Mouse (Mus musculus) cerebellum, postnatal 10 days (tissue): Measurements from ENCODE around the gene Cdc42ep4.

ENCODE experiments used
- DNase-seq, 2 experiments: peaks; one replicate each; pipeline ENCODE4 v3.0.0; 2021; ENCODE audit warnings: mixed read lengths in 2 of 2

Gene Cdc42ep4

DNA sequence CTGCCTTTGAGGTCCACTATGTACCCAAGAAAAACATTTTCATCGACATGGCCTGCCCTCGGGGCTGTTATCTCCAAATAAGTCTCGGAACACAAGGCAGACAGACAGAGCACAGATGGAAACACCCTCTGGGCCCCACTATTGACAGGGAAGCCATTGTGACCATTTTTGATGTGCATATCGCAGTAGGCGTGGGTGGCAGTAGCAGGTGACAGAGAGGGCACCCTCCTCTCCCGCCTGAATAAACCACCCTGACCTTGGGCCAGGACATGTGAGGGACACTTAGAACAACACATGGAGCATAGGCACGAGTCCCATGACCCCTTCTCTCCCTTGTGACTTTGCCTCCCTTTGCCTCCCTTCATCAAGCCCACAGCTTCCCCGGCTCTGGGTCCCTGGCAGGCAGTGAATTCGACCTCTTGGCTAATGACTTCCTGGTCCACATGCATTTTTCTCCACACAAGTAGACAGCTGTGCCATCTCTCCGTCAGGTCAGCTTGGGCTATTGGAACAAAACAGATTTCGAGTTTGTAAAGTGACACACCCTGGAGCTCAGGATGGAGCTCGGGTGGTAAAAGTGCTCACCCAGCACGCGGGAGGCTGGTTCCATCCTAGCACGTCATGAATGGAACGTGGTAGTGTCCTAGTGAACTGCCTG is 33.8 kb downstream of the Cdc42ep4 start:
- DNase-seq = no peak

DNA sequence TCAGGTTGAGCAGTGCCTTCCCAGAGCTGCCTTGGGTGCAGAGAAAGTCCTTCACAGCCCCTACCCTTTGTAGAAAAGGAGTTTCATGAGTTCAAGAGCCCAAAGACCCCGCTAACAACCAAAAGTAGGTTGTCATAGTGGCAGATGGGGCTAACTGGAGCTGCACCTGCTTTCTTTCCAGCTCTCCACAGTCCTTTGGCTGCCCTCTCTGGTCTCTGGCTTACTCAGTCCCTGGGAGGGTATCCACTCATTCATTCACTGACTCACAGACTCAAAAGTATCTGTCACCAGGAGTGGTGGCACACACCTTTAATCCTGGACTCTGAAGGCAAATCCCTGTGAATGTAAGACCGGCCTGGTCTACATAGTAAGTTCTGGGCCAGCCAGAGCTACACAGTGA is 35.5 kb downstream of the Cdc42ep4 start:
- peak; percentile 57 to 68 for DNase-seq

DNA sequence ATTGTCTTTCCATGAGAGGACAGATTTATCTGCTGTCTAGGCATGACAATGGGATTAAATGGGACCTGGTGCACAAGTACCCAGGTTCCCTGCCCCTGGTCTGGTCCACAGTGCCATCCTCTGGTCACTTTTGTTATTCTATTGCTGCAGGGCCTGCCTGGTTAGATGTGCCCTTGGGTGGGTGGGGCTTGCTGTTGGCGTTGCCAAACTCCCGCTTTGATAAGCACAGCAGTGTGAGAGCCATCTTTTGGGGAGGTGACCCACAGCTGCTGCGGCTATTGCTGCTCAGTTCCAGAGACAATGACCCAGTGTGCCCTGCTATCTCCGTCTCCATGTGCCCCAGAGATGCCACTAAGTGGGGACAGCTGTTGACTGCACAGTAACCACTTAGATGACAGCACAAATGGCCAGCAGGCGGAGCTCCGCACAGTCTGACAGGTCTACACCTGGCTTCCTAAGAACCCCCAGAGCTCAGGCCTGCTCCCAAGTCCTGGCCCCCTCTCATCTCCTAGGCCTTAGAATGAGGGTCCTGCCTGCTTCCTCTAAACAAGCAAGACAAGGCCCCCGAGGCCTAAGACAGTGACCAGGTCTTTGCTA is 36.5 kb downstream of the Cdc42ep4 start:
- DNase-seq = peak in 1 of 2 experiments; percentile 35

DNA sequence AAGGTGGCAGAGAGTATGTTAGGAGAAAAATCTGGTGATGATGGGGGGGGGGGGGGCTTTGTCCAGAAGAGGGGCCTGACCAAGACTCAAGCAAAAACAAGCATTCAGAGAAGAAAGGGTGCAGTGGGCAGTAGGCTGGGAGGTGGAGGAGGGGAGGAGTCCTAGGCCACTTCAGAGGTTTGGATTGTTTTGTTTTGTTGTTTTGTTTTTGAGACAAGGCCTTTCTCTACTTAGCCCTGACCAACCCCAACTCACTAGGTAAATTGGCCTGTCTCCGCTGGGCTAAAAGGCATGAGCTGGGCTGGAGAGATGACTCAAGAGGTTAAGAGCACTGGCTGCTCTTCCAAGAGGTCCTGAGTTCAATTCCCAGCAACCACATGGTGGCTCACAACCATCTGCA is 40.6 kb downstream of the Cdc42ep4 start:
- no peak for DNase-seq

DNA sequence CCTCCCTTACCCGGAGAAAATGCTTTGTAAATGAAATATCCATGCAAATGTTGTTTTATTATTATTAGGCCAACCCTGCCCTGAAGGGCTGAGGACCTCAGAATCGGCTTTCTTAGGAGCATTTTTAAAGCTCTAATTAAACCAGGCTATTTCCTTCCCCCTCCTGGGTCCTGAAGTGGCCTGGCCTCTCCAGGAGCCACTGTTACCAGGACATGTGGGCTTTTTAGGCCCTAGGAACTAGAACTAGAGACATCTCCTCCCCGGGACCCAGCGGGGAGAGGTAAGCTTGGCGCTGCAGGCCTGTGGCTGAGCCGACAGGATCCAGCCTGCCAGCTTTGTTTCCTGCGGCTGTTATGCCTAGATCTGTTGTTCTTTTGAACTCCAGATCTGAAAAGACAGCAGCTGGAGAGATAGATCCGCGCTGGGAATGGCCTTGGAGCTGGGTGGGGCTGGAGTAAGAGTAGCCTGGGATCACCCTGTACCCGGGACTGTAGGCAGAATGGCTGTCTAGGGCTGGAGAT is 41.4 kb downstream of the Cdc42ep4 start:
- DNase-seq = no peak

DNA sequence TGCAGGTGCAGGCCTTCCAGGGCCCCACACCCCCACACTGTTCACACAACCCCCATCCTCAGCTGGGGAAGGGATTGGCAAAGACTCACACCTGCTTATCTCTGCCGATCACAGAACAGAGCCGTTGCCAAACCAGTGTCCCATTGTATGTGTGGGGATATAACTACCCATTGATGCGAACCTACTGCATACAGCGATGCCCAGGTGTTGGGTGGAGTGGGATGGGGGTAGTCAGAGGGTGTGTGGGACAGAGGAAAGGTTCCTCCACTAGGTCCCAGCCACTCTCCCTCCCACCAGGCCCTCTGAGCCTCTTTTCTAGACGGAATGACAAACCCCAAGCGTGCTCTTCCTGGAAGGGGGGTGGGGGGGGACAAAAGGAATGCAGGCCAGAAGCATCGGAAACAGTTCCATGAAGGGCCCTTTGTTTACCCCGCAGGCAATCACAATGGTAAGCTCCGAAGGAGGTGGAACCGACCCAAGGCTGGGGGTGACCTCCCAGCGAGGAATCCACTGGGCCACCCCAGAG is 41.9 kb downstream of the Cdc42ep4 start, which contains the start of gene Cpsf4l:
Gene Cpsf4l, minus strand, starts transcription at position 287 of the 526 bp plus-strand sequence.
- DNase-seq = no peak

DNA sequence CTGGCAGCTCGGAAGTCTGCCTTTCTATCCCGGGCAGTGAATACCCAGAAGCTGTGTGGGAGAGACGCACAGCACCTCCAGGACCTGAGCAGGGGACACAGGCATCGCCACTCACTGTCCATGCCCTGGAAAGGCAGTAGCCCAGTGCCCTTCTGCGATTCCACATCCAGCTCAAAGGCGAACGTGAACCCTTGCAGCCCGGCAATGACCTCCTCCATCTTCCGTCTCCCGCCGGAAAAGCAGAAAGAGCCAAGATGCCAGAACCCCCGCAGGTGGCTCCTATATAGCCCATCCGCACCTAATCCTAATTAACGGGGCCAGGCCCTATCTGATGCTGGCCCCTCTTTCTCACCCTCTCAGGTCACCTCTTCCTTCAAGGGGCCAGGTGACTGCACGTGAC is 42.4 kb downstream of the Cdc42ep4 start:
- no peak for DNase-seq

DNA sequence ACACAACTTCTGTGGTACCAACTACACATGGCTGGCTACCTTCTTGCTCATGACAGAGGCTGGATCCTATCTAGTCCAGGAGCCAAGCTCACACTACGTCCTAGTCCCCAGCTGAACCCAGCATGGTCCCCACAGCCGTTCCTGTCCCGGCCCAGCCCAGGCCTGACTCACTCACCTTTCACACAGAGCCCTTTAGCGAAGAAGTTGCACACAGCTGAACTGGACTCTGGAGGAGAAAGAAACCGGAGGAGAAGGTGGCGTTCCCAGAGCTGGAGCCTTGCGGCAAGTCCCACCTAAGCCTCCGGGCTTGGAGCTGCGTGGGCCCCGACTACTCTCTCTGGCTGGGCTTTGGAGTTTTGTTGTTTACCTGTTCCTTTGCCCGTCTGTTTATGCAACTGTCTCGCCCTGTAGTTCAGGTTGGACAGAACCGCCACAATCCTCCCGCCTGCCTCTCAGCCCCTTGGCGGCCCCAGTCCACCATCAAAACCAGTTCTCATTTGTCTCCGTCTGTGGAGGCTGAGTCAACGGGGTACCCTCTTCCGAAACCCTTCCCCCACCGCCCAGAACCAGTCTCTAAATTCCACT is 43.0 kb downstream of the Cdc42ep4 start:
- no peak for DNase-seq

DNA sequence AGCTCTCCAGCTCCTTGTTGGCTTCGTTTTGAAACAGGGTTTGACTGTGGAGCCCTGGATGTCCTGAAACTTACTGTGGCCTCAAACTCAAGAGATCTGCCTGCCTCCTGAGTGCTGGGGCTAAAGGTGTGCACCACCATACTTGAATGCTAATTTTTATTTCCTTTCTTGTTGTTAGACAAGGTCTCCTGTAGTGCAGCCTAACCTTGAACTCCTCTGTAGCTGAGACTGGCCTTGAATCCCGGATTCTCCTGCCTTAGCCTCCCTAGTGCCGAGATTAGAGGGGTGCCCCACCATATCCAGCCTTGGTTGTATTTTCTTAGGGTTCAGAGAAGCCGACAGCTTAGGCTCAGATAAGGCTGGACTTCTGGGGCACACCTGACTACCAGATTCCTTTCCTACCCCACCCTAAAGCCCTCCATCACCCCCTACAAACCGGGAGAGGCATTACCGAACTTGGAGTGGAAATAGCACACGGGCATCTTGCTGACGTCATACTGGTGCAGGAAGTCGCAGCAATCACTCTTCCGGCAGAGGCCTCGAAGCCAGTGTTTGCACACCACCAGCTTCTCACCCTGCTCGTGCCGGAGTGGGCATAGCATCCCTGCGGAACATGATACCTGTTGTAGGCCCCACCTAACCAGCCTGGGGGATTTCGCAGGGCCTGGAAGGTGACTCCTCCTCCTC is 45.6 kb downstream of the Cdc42ep4 start:
- DNase-seq = no peak

DNA sequence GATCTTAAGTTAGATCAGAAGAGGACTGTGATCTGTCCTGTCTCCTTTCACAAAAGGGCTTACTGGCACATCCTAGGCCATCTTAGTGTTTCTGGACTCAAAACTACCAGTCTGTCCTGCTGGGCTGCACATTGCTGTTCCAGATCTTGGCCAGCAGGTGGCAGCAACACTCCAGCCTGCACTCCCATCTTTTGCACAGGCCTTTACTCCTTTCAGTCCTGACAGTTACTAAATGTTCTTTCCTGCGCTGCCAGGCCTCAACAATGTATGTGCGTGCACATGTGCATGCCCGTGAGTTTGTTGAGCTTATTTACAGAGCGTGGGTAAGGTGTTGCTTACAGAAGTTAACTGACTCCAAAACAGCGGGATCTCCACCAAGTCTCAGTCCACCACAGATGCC is 47.9 kb downstream of the Cdc42ep4 start:
- peak; percentile 85 for DNase-seq

DNA sequence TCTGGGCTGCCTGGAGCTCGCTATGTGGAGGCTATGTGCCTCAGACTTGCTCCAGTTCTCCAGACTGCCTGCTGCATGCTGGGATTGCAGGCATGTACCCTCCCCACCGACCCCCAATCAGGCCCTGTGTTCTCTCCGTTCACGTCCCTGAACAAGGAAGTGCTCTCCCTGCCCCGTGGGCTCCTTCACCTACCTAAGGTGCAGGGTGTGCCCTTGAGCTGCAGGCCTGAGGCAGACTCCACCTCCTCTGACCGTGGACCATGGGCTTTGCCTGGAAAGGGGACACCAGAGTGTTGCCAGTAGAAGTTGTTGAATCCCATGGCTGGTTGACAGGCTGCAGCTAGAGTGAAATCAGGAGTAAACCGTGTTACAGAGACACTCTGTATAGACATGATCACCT is 52.0 kb downstream of the Cdc42ep4 start:
- no peak for DNase-seq

DNA sequence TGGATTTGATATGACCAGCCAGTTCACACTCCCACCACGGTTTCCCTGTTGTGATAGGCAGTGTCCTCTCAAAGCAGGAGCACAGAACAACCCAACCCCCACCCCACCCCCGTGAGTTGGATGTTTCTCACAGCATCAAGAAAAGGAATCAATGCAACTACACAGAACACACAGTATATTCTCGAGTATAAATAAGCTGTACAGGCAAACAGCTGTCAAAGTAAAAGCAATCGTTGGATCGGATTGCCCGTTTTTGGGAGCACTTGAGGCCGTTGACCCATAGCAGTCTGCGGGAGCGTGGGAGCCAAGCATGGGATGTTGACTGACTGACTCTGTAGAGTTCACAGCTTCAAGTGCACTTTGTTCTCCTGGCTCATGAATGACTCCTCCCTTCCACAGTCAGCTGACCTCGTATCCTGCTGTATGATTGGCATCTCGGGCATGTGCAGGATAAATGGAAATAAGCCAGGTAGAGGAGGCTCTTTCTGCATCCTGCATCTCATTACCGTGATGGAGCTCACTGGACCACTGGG is 53.6 kb downstream of the Cdc42ep4 start:
- no peak for DNase-seq

DNA sequence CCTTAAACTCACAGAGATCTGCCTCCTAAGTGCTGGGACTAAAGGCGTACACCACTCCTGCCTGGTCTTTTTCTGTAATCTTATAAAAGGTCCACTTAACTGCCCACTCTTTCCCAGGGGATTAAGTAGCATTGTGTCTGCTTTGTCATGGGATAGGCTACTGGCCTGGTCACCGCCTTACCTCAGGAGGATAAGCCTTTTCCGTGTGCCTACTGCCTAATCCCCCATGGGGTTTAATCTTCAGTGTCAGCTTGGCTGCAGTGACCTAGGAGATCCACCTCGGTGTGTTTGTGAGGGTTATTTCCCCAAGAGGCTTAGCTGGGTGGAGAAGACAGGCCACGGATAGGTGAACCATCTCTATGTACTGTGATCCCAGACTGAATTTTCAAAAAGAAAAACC is 54.1 kb downstream of the Cdc42ep4 start:
- no peak for DNase-seq

DNA sequence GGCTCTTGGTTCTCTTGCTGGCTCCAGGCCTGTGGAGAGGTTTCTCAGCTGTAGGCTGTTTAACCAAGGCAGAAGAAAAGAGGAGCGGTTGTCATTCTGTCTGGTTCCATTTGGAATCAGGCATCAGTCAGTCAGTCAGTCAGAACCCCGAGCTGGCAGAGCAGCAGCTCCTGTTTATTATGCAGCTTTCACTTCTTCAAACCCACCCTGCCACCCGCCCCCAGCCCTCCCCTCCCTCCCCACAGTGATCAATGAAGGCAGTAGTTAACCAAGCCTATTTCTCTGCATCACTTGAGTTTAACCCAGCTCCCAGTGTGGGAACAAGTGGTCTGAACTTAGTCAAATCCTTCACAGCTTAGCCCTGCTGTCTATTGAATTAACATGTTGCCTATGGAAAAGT is 59.8 kb downstream of the Cdc42ep4 start:
- DNase-seq = no peak

DNA sequence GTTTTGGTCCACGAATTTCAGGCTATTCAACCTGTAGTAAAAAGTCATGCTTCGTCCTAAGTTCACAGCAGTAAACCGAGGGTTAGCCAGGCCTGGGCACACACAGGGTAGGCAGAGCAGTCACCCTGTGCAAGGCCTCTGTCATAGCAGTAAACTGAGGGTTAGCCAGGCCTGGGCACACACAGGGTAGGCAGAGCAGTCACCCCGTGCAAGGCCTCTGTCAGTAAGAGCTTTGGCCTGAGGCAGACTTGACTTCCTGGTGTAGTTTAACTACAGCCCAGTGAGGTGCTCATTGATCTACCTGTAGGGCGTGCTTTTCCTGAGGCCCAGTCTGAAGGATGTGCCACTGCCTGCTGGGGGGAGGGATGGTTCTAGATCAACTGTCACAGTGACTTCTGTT is 60.4 kb downstream of the Cdc42ep4 start:
- DNase-seq = no peak

DNA sequence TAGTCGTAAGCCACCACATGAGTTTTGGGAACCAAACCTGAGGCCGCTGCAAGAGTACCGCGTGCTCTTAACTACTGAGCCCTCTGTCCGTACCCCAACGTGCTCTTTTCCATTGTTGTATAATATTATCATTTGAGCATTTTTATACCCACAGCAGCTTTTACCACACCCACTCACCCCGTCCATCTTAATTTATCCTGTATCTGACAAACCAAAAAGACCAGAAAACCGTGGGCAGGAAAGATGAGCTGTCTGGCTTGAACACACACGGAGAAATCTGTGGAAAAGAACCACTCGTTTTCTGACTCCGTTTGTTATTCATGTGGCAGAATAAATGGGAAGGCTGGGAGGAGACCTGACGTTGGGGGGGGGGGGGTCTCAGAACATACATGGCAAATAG is 61.2 kb downstream of the Cdc42ep4 start:
- no peak for DNase-seq

DNA sequence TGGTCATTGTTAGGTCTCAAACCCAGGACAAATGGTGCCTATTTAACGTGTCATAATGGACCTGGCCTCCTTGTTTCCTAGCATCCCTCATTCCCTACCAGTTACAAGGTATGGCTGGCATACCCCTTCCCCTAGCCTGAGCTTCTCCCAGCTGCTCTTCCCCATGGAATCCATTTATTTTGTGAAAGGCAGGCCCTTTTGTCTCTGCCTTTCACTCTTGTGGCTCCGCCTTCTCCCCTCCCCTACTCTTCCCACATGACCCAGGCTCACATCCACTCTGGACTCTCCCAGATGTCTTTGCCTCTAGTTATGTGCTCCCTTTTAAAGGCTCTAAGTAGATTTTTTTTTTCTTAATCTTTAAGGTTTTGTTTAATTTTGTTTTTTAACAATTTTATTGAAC is 64.7 kb downstream of the Cdc42ep4 start:
- no peak for DNase-seq

DNA sequence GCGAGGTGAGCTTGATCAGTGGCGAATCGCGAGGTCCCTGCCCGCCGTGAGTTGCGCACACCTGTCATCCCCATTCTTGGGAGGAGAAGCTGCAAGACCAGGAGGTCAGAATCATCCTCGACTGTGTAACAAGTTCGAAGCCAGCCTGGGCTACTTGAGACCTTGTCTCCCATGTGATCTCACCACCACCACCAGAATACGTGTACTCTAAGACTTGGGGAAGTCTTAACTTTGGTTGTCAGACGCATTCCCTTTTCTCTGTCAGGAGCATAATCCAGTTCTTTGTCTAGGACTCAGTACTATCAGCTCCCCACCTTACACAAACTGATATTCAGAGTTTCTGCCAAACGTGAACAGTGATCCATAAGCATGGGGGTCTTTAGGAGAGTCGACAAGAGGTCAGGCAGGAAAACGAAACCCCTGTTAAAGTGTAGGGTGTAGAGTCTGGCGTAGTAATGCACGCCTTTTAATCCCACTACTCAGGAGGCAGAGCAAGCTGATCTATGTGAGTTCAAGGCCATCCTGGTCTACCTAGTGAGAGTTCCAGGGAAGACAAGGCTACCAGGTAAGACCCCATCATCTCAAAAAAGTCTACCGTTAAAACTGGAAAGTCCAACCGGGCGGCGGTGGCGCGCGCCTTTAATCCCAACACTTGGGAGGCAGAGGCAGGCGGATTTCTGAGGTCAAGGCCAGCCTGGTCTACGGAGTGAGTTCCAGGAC is 66.8 kb downstream of the Cdc42ep4 start:
- no peak for DNase-seq

DNA sequence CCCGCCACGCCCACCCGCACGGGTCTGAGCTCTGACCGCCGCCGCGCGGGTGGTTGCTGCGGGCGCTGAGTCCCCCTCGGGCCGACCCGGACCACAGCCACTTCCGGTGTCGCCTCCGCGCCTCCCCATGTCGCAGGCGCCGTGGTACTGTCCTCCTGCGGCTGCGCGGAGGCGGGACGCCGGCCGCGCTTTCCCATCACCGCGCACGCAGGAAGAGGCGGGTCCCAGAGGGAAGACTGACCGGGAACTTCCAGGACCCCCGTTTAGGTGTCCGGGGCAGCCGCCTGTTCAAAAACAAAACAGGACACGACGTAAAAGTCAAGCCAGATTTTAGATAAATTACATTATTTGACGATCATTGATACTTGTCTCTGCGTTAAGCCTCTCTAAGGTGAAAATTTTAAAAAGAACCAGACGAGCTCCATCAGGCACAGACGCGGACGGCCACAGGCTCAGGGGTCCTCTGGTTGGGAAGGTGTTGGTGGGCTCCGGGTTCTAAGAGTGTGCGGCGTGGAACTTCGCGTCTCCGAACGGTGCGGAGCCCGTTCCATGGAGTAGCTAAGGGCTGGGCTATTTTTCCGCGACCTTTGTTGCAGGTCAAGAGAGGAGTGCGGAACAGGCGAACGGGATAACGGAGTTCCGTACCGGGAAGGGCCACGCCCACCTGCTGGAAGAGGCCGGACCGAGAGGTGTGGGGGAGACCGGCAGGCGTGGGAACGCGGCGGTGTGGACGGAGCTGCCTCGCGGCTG is 67.5 kb downstream of the Cdc42ep4 start, which contains the start of the genes Fam104a and D11Wsu47e:
Gene Fam104a, minus strand, starts transcription at position 199 of the 750 bp plus-strand sequence.
Gene D11Wsu47e, plus strand, starts transcription at position 456 of the 750 bp plus-strand sequence.
- peak; percentile 94 to 97 for DNase-seq

DNA sequence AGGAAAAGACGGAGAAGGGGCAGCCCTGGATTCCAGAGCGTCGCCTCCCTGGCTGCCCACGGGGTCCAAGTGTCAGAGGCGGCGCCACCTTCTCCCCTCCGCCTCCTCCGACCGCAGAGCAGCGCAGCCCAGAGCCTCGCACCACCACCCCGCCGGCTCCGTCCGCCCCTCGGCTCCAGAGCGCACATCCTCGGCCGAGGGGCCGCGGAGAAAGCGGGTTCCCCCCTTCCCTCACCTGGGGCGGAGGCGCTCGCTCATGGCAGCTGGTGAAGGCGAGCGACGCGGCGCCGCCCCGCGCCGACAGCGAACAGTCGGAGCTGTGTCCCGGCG is 68.1 kb downstream of the Cdc42ep4 start:
- DNase-seq = no peak

DNA sequence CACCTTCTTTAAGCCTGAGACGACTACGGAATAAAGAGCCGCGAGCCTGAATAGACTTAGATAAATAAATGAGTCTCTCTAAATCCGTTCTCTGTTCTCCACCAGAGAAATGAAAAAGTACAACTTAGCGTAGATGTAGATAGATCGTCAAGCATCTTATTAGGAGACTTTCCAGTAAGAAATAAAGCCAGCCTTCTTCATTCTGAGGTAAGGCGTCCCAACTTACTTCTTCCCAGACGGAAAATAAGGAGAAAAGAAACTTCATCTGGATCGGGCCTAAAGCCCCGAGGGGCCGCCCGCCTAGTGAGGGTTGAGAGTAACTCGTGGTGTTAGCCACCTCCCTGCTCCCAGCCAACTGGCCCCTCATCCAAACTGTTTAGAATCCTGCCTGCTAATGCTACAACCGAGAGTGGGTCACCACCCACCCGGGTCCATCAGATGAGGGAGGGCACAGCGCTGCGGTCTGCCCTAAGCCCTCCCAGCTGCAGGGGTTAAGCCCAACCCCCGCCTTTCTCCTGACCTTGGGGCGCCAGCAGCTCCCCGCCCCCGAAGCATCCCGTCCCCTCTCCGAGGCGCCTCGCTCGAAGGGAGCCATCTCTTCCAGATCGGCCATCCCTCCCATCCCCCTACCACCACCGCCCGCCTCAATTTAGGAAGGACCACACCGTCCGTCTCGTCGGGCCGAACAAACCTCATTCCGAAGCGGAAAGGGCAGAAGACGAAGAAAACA is 68.6 kb downstream of the Cdc42ep4 start:
- DNase-seq = peak; percentile 74
